Comparison of ENCODE assay signal across 13 mouse cellular contexts in the genomic region with DNA sequence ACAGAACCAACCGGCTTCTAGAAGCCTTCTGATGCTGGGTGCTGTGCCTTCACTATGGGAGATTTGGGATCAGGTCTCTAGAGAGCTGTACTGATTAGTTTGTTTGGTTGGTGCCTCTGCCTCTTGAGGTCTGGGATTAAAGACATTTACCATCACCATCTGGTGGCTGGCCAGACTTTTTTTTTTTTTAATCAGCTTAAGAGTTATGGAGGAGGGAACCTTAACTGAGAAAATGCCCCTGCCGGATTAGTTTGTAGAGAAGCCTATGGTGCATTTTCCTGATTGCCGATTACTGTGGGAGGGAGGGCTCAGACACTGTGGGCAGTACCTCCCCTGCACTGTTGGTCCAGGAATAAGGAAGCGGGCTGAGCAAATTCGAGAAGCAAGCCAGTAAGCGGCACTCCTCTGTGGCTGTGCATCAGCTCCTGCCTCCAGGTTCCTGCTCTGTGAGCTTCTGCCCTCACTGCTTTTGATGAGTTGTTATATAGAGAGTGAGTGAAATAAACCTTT.
"Had no signal": no experiment of that assay in that cellular context is flagged by ENCODE, and none has a peak within 500 bp of the region (broad histone marks: within the 10 kb centered on the region; RNA-seq: fewer than 3 reads in every experiment).

No protein-coding gene starts in this region.

- ATAC-seq: intestine, embryonic 16.5 days; lung, postnatal 0 days had no signal

- H3K27me3 ChIP-seq: liver, embryonic 15.5 days; neural tube, embryonic 12.5 days had no signal

- DNase-seq: kidney, adult 8-10 months; kidney, postnatal 25 days; layer of hippocampus, adult 9-11 months; left cerebral cortex, postnatal 4 days; lung, adult 2 months; lung, postnatal 36 days; thymus, postnatal 4 days had no signal

- H3K4me3 ChIP-seq: liver, embryonic 15.5 days; neural tube, embryonic 12.5 days had no signal

- H3K9ac ChIP-seq: liver, embryonic 15.5 days; neural tube, embryonic 12.5 days had no signal

- H3K27ac ChIP-seq: liver, embryonic 15.5 days; neural tube, embryonic 12.5 days; stomach, postnatal 0 days had no signal

- H3K4me2 ChIP-seq: liver, embryonic 11.5 days; liver, embryonic 15.5 days; neural tube, embryonic 12.5 days had no signal

- H3K9me3 ChIP-seq: liver, embryonic 15.5 days; neural tube, embryonic 12.5 days had no signal

- H3K4me1 ChIP-seq: liver, embryonic 15.5 days; neural tube, embryonic 12.5 days had no signal
